Mouse (Mus musculus) small intestine, adult 2 months (tissue): ENCODE data around the gene Abtb2.

ENCODE experiments used
- CTCF ChIP-seq: fragments of 200-500 bp; IDR thresholded peaks from 2 replicates; pipeline ENCODE4 v1.5.1; 2012; ENCODE audit warnings: low read depth, mild to moderate bottlenecking, control low read depth, inconsistent platforms, low read length, moderate library complexity, mixed read lengths; ENCODE audit not compliant: insufficient replicate concordance, insufficient read length; ENCODE audit errors: extremely low read depth
- POLR2A ChIP-seq: fragments of 200-500 bp; IDR thresholded peaks from 2 replicates; pipeline ENCODE4 v1.6.1; 2012; ENCODE audit warnings: low read depth, mild to moderate bottlenecking, control low read depth, inconsistent platforms, low read length, moderate library complexity

DNA sequence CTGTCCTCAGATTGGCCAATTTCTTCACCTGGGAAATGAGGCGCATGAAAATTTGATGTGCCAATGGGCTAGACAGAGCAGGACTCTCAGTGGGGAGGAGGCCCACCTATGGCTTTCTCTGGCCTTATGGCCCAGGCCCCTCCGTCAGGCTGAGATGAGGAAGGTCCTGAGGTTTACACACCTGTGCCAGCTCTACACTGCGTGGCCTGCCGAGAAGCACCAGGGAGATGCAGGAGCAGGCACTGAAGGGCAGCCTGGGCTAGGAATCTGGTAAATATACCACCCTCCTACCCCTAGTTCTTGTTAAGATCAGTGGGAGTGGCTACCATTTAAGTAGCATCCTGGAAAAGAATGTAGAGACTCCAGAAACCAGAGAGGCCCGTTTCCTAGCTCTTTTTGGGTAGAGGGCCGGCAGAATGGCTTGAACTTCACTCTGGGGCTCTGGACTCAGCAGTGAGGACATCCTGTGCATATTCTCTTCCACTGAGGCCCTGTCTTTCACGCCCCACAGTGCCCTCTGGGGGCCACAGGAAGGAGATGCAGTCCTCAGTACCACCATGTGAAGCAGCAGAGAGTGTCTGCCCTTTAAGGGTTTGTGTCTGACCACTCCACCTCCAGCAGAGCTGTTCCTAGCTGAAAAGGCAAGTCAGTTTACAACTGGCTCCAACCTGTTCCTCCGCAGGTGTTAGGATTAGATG is 152.6 kb downstream of the Abtb2 start:
- TF ChIP-seq CTCF (peak; percentile 85; the same call in 1 of the 2 replicates), POLR2A (no peak)
